Mouse (Mus musculus) stomach, embryonic 16.5 days (tissue): ENCODE measurements around the gene Oxct2a. TPM values are rescaled to one million over a fixed set of nuclear protein-coding genes. Genes with fewer than 3 reads are reported as not detected.
"Not testable (repeated sequence)": the region's sequence is repeated elsewhere in the genome, so short reads cannot be mapped to it uniquely, and the experiment has no call there.

Experiments used
- ATAC-seq: fragments of 200-750 bp; cut with Nextera tagmentation; 2 replicates; pipeline ENCODE4 v1.8.0; 2017; ENCODE audit warnings: moderate number of reproducible peaks, moderate TSS enrichment; ENCODE audit not compliant: insufficient read depth, low FRiP score
- H3K27ac ChIP-seq: fragments of 300-500 bp; sonication (generic); 2 replicates; pipeline ENCODE4 v1.5.1; 2014; ENCODE audit warnings: low read length
- H3K27me3 ChIP-seq: fragments of 300-500 bp; sonication (generic); 2 replicates; pipeline ENCODE4 v1.6.1; 2014; ENCODE audit warnings: low read length, control low read depth, mixed read lengths; ENCODE audit not compliant: control insufficient read depth, insufficient read depth
- H3K36me3 ChIP-seq: fragments of 300-500 bp; sonication (generic); 2 replicates; pipeline ENCODE4 v1.6.1; 2014; ENCODE audit warnings: low read length; ENCODE audit not compliant: control insufficient read depth, insufficient read depth
- H3K4me1 ChIP-seq: fragments of 300-500 bp; sonication (generic); 2 replicates; pipeline ENCODE4 v1.6.1; 2014; ENCODE audit warnings: low read length, control low read depth, mixed read lengths; ENCODE audit not compliant: control insufficient read depth, insufficient read depth
- H3K4me2 ChIP-seq: fragments of 300-500 bp; sonication (generic); 2 replicates; pipeline ENCODE4 v1.6.1; 2014; ENCODE audit warnings: low read depth, low read length, mixed read lengths
- H3K4me3 ChIP-seq: fragments of 300-500 bp; sonication (generic); replicated peaks from 2 replicates; pipeline ENCODE4 v1.5.1; 2014; ENCODE audit warnings: mild to moderate bottlenecking, low read length
- H3K9ac ChIP-seq: fragments of 300-500 bp; sonication (generic); 2 replicates; pipeline ENCODE4 v1.6.1; 2014; ENCODE audit warnings: low read length
- H3K9me3 ChIP-seq: fragments of 300-500 bp; sonication (generic); replicated peaks from 2 replicates; pipeline ENCODE4 v1.6.1; 2016; ENCODE audit warnings: low read length, control low read depth; ENCODE audit not compliant: control insufficient read depth
- WGBS: fragments of 180-500 bp; shearing (Covaris S2); extraction: QIAGEN DNeasy Blood & Tissue Kit; methylation state at CpG from one replicate; pipeline ENCODE4 v1.1.7; 2014; 5-methylcytosine and 5-hydroxymethylcytosine counted together
- polyA plus RNA-seq: library from polyadenylated mRNA; unstranded; fragments of >200 nt; fragmentation: Nextera tagmentation; extraction: Ambion mirVana; gene quantifications from 2 replicates; pipeline ENCODE4 v1.2.1, GENCODE M21; 2015

Gene Oxct2a
- polyA plus RNA-seq, 1 experiment from 2014 or later, result not detected

DNA sequence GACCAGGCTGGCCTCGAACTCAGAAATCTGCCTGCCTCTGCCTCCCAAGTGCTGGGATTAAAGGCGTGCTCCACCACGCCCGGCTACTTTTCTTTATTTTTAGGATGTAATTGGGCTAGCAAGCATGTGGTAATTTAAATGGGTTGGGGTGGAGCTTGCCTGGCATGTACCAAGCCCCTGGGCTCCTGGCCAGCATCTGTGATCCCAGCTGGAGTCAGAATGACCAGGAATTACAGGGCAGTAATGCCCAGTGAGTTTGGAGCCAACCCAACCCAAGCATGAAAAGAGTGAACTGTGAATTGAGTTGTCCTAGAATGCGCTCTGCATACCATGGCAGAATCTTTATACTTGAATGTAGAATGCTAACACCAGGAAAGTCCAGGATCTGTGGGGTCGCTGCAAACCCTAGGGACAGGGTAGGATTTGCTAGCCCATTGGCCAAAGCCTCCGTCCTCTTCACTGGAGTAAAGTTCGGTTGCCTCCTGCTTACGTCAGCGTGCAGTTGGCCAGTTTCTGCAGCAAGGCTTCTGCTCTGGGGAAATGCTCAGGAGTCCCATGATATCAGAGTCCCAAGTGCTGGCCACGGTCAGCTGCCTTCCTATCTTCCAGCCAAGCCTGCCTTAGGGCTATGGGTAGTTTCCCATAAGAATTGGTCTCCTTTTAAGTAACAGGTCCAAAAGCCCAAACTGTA, 24.3 kb downstream of the Oxct2a start:
- H3K4me1 ChIP-seq, result no peaks in the 10 kb centered on the region
- peaks cover 54% of the 10 kb centered on the region for H3K36me3 ChIP-seq
- no peak overlapping the region for H3K27ac ChIP-seq
- no peaks in the 10 kb centered on the region; the same call in 1 of the 2 replicates for H3K9me3 ChIP-seq
- no peak overlapping the region for H3K9ac ChIP-seq
- no peaks in the 10 kb centered on the region for H3K27me3 ChIP-seq
- no peak overlapping the region for H3K4me2 ChIP-seq
- H3K4me3 ChIP-seq, result no peak overlapping the region
- ATAC-seq, result no peak
- 93% methylated on average over 11 of the region's 11 CpGs for WGBS

DNA sequence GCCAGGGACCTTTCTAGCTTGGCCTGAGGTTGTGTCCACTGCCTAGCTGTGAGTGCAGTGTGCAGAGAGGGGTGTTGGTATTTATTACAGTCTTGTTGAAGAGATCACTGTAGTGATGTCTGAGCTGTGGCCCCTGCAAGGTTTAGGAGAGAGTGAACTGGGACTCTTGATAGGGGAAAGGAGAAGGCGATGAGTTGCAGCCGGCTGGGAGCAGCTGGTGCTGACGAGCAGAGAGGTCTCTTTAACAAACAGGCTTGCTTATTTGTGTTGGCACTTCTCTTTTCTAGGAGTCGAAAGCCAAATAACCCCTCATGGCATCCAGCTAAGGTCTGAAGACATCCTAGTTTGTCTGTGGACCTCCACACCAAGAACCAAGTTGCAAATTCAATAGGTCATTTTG, 25.2 kb downstream of the Oxct2a start:
- no peak overlapping the region for H3K9ac ChIP-seq
- 87% methylated on average over 4 of the region's 4 CpGs for WGBS
- no peaks in the 10 kb centered on the region for H3K27me3 ChIP-seq
- no peak overlapping the region for H3K4me2 ChIP-seq
- H3K36me3 ChIP-seq, result peaks cover 51% of the 10 kb centered on the region
- H3K9me3 ChIP-seq, result no peaks in the 10 kb centered on the region
- H3K27ac ChIP-seq, result no peak overlapping the region
- no peaks in the 10 kb centered on the region for H3K4me1 ChIP-seq
- no peak overlapping the region for H3K4me3 ChIP-seq
- ATAC-seq, result no peak

DNA sequence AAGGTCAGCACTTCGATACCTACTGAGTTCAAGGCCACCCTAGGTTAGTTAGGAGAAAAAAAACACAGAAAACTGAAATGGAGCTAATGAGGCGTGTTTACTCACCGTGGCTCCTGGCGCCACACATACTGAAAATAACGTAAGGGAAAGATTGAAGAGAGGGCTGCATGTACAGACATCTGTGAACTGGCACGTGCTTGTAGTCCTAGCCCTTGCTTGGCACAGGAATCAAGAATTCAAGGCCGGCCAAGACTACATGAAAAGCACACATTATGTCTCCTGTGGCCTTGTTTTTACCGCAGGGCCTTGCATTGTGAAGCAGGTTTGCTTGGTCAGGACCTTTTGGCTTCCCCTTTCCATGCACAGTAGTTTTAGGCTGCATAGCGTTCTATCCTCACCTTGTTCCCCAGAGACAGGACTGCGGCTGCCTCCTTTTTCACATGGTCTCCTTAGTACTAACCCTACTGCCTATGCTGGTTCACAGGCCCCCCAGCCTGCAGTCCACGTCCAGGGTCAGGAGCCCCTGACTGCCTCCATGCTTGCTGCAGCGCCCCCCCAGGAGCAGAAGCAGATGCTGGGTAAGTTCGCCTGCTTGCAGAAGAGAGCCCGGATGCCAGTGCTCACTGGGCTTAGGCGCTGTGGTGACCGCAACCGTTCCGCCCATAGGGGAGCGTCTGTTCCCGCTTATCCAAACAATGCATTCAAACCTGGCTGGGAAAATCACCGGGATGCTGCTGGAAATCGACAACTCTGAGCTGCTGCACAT, 26.1 kb downstream of the Oxct2a start:
- no peak overlapping the region for H3K4me3 ChIP-seq
- H3K9me3 ChIP-seq, result no peaks in the 10 kb centered on the region
- H3K27ac ChIP-seq, result peak overlapping the region; percentile 23; the same call in 1 of the 2 replicates
- peaks cover 56% of the 10 kb centered on the region for H3K36me3 ChIP-seq
- H3K4me2 ChIP-seq, result no peak overlapping the region
- H3K4me1 ChIP-seq, result no peaks in the 10 kb centered on the region
- ATAC-seq, result no peak
- H3K27me3 ChIP-seq, result no peaks in the 10 kb centered on the region
- no peak overlapping the region for H3K9ac ChIP-seq
- WGBS, result 92% methylated on average over 21 of the region's 22 CpGs

DNA sequence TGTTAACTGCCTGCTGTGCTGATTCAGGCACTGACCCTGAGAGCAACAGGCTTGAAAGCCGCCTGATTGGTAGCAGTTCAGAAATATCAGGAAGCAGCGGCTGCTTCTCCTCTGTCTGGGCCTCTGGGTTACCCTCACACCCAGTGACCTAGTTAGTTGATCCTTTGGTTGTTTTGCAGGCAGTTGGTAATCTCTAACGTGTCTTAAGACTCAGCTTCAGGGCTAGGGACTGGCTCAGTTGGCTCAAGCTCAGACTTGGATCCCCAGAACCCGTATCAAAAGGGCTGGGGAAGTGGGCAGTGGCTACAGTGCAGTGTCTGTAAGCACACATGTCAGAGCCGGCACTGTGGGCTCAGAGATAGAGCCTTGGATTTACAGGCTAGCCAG, 27.3 kb downstream of the Oxct2a start:
- H3K9me3 ChIP-seq, result no peaks in the 10 kb centered on the region
- H3K27me3 ChIP-seq, result no peaks in the 10 kb centered on the region
- H3K27ac ChIP-seq, result no peak overlapping the region
- no peak overlapping the region for H3K9ac ChIP-seq
- no peak overlapping the region for H3K4me2 ChIP-seq
- no peaks in the 10 kb centered on the region for H3K4me1 ChIP-seq
- H3K4me3 ChIP-seq, result no peak overlapping the region
- peaks cover 68% of the 10 kb centered on the region for H3K36me3 ChIP-seq
- WGBS, result 85% methylated on average over 5 of the region's 5 CpGs
- no peak for ATAC-seq

DNA sequence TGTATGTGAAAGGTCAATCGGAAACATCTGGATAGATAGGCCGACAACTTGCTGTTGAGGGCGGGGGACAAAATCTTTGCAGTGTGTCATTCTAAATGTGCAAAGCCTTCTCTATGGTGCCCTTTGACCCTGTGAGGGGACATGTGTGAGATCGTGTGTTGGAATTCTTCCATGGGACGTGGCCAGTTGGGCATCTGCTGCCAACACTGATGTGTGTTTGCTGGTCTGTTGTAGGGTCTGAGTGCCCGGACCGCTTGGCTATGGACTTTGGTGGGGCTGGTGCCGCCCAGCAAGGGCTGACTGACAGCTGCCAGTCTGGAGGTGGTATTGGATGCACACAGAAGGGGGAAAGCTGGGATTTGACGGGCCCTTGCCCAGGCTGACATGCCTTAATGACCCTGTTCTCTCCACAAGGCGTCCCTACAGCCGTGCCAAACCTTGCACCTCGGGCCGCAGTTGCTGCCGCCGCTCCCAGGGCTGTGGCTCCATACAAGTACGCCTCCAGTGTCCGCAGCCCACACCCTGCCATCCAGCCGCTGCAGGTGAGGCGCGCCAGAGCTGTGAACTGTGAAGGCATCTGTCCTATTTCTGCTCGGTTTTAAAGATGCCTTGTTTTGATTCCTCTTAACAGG, 27.8 kb downstream of the Oxct2a start:
- ATAC-seq, result no peak
- 87% methylated on average over 21 of the region's 21 CpGs for WGBS
- Histone ChIP-seq H3K27me3 (no peaks in the 10 kb centered on the region), H3K4me3 (no peak overlapping the region), H3K9ac (no peak overlapping the region), H3K4me1 (no peaks in the 10 kb centered on the region), H3K9me3 (no peaks in the 10 kb centered on the region), H3K4me2 (no peak overlapping the region), H3K36me3 (peaks cover 71% of the 10 kb centered on the region), H3K27ac (no peak overlapping the region)

DNA sequence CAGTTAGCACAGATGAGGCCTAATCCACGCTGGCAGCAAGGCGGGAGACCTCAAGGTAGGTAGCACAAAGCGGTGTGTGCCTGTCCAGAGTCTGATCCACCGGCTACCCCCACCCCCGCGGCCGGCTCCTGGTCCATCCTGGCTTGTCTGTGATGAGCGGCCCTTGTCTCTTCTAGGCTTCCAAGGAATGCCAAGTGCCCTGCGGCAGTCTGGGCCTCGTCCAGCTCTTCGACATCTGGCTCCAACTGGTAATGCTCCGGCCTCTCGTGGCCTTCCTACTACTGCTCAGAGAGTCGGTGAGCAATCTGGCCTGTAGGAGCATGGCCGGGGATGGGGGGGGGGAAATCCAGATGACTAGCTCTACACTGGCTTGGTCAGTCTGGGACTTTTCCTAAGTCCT, 28.4 kb downstream of the Oxct2a start:
- 87% methylated on average over 15 of the region's 15 CpGs for WGBS
- not testable (repeated sequence) for ATAC-seq, H3K27ac ChIP-seq, H3K9ac ChIP-seq, H3K4me2 ChIP-seq, H3K4me1 ChIP-seq, H3K27me3 ChIP-seq, H3K9me3 ChIP-seq, H3K4me3 ChIP-seq
- peaks cover 70% of the 10 kb centered on the region for H3K36me3 ChIP-seq

DNA sequence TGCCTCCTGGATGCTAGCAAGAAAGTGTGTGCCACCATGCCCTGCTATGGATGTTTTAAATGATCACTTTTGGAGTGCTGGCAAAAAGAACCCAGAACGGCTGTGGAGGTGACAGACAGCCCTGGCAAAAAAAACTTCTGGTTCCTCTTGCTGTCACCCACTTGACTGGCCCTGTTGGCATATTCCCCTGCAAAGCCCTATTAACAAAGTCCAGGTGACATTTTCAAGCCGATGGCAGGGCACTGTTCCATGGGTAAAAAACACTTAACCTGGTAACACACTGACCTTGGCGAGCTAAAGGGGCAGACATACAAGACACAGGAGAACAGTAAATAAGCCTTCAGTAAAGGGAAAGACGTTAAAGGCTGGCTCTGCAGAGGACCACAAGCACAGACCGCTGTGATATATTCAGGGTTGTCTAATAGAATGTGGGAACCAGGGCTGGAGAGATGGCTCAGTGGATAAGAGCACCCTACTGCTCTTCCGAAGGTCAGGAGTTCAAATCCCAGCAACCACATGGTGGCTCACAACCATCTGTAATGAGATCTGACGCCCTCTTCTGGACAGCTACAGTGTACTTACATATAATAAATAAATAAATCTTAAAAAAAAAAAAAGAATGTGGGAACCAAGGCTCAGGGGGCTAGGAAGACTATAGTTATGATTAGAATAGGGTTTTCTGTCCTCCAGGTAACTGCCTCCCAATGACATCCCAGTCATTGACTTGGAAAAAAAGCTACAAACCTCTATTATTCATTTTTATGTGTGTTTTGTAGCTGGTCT, 29.6 kb downstream of the Oxct2a start:
- no peaks in the 10 kb centered on the region for H3K27me3 ChIP-seq
- no peak overlapping the region for H3K27ac ChIP-seq
- no peak overlapping the region for H3K9ac ChIP-seq
- no peak overlapping the region for H3K4me3 ChIP-seq
- no peak overlapping the region for H3K4me2 ChIP-seq
- H3K4me1 ChIP-seq, result no peaks in the 10 kb centered on the region
- WGBS, result 73% methylated on average over 7 of the region's 7 CpGs
- H3K9me3 ChIP-seq, result no peaks in the 10 kb centered on the region
- peaks cover 65% of the 10 kb centered on the region for H3K36me3 ChIP-seq
- ATAC-seq, result no peak

DNA sequence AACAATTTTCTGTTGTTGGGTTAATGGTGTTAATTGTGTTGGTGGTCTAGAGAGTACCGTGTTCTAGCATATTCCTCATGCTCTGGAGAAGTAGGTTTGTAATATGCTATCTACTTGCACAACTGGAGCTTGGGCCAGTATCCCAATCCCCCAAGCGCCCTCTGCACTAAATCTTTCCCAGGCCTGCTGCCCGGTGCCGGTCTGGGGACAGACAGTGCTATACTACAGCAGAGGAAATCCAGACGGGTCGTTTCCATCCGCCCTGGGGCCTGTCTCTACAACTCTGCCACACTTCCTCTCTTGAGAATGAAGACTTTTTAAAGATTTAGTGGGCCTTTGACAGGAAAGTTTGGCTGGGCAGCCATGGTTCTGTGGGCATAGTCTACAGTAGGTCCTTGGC, 30.4 kb downstream of the Oxct2a start:
- no peak overlapping the region for H3K9ac ChIP-seq
- H3K4me1 ChIP-seq, result no peaks in the 10 kb centered on the region
- H3K27ac ChIP-seq, result no peak overlapping the region
- peaks cover 65% of the 10 kb centered on the region for H3K36me3 ChIP-seq
- H3K4me3 ChIP-seq, result no peak overlapping the region
- no peak overlapping the region for H3K4me2 ChIP-seq
- no peaks in the 10 kb centered on the region for H3K9me3 ChIP-seq
- no peak for ATAC-seq
- no peaks in the 10 kb centered on the region for H3K27me3 ChIP-seq
- 88% methylated on average over 7 of the region's 7 CpGs for WGBS
